Mouse (Mus musculus): ENCODE data around the gene Arl15.

Gene Arl15

GRCm38 (mm10) chr13:113918668-113919067 is 124.4 kb downstream of the Arl15 start:
- DNase-seq (ENCODE audit: low spot score) = no peak

- no peak for DNase-seq (ENCODE audit: low spot score)
Measured at GRCm38 (mm10) chr13:113935697-113936096, 141.4 kb downstream of the Arl15 start.

- no peak for DNase-seq (ENCODE audit: low spot score)
Measured at GRCm38 (mm10) chr13:113937231-113937630, 142.9 kb downstream of the Arl15 start.

- no peak for DNase-seq (ENCODE audit: low spot score)
Measured at GRCm38 (mm10) chr13:113938561-113938960, 144.3 kb downstream of the Arl15 start.

GRCm38 (mm10) chr13:113939097-113939496 is 144.8 kb downstream of the Arl15 start:
- no peak for DNase-seq (ENCODE audit: low spot score)

- DNase-seq (ENCODE audit: low spot score) = no peak
Measured at GRCm38 (mm10) chr13:113939681-113940080, 145.4 kb downstream of the Arl15 start.

- DNase-seq (ENCODE audit: low spot score) = no peak
Measured at GRCm38 (mm10) chr13:113940151-113940550, 145.8 kb downstream of the Arl15 start.

- DNase-seq (ENCODE audit: low spot score) = no peak
Measured at GRCm38 (mm10) chr13:113941943-113942342, 147.6 kb downstream of the Arl15 start.

GRCm38 (mm10) chr13:113947546-113947945 is 153.2 kb downstream of the Arl15 start:
- no peak for DNase-seq (ENCODE audit: low spot score)

GRCm38 (mm10) chr13:113949708-113950107 is 155.4 kb downstream of the Arl15 start:
- no peak for DNase-seq (ENCODE audit: low spot score)

- no peak for DNase-seq (ENCODE audit: low spot score)
Measured at GRCm38 (mm10) chr13:113950131-113950530, 155.8 kb downstream of the Arl15 start.

- DNase-seq (ENCODE audit: low spot score) = no peak
Measured at GRCm38 (mm10) chr13:113957438-113957837, 163.1 kb downstream of the Arl15 start.

GRCm38 (mm10) chr13:113964945-113965344 is 170.6 kb downstream of the Arl15 start:
- no peak for DNase-seq (ENCODE audit: low spot score)

GRCm38 (mm10) chr13:113970706-113971105 is 176.4 kb downstream of the Arl15 start:
- no peak for DNase-seq (ENCODE audit: low spot score)

- no peak for DNase-seq (ENCODE audit: low spot score)
Measured at GRCm38 (mm10) chr13:113972401-113972800, 178.1 kb downstream of the Arl15 start.

GRCm38 (mm10) chr13:113974866-113975265 is 180.6 kb downstream of the Arl15 start:
- DNase-seq (ENCODE audit: low spot score) = no peak

GRCm38 (mm10) chr13:113975722-113976121 is 181.4 kb downstream of the Arl15 start:
- DNase-seq (ENCODE audit: low spot score) = no peak

GRCm38 (mm10) chr13:113976936-113977335 is 182.6 kb downstream of the Arl15 start:
- DNase-seq (ENCODE audit: low spot score) = no peak

- no peak for DNase-seq (ENCODE audit: low spot score)
Measured at GRCm38 (mm10) chr13:113980739-113981460, 186.6 kb downstream of the Arl15 start.

GRCm38 (mm10) chr13:113981461-113982000 is 187.2 kb downstream of the Arl15 start:
- DNase-seq (ENCODE audit: low spot score) = no peak

- DNase-seq (ENCODE audit: low spot score) = no peak
Measured at GRCm38 (mm10) chr13:113983633-113984032, 189.3 kb downstream of the Arl15 start.

GRCm38 (mm10) chr13:113984491-113984890 is 190.2 kb downstream of the Arl15 start:
- no peak for DNase-seq (ENCODE audit: low spot score)

GRCm38 (mm10) chr13:113986864-113987562 is 192.7 kb downstream of the Arl15 start:
- DNase-seq (ENCODE audit: low spot score) = no peak
